Mouse (Mus musculus) intestine, embryonic 15.5 days (tissue): ENCODE measurements around the gene E2f4. TPM values are rescaled to one million over a fixed set of nuclear protein-coding genes. Genes with fewer than 3 reads are reported as not detected.

Experiments used
- ATAC-seq: fragments of 200-750 bp; cut with Nextera tagmentation; 2 replicates; pipeline ENCODE4 v1.8.0; 2017; ENCODE audit warnings: moderate TSS enrichment, moderate library complexity
- H3K27ac ChIP-seq: fragments of 300-500 bp; sonication (generic); 2 replicates; pipeline ENCODE4 v1.5.1; 2015; ENCODE audit warnings: mild to moderate bottlenecking, inconsistent platforms
- H3K27me3 ChIP-seq: fragments of 300-500 bp; sonication (generic); replicated peaks from 2 replicates; pipeline ENCODE4 v1.6.1; 2015; ENCODE audit warnings: inconsistent platforms
- H3K36me3 ChIP-seq: fragments of 300-500 bp; sonication (generic); 2 replicates; pipeline ENCODE4 v1.6.1; 2015; ENCODE audit warnings: inconsistent platforms
- H3K4me1 ChIP-seq: fragments of 300-500 bp; sonication (generic); replicated peaks from 2 replicates; pipeline ENCODE4 v1.6.1; 2015; ENCODE audit warnings: inconsistent platforms
- H3K4me2 ChIP-seq: fragments of 300-500 bp; sonication (generic); replicated peaks from 2 replicates; pipeline ENCODE4 v1.6.1; 2015; ENCODE audit warnings: mild to moderate bottlenecking, inconsistent platforms
- H3K4me3 ChIP-seq: fragments of 300-500 bp; sonication (generic); replicated peaks from 2 replicates; pipeline ENCODE4 v1.5.1; 2015; ENCODE audit warnings: inconsistent platforms
- H3K9ac ChIP-seq: fragments of 300-500 bp; sonication (generic); 2 replicates; pipeline ENCODE4 v1.6.1; 2015; ENCODE audit warnings: inconsistent platforms
- H3K9me3 ChIP-seq: fragments of 300-500 bp; sonication (generic); 2 replicates; pipeline ENCODE4 v1.6.1; 2016; ENCODE audit warnings: inconsistent platforms
- WGBS: fragments of 180-500 bp; shearing (Covaris S2); methylation state at CpG from one replicate; pipeline ENCODE4 v1.1.7; 2015; 5-methylcytosine and 5-hydroxymethylcytosine counted together
- microRNA counts: library from miRNA; unstranded; fragments of <30 nt; microRNA quantifications from one replicate; lab custom pipeline; 2016
- polyA plus RNA-seq: library from polyadenylated mRNA; unstranded; fragments of >200 nt; fragmentation: Nextera tagmentation; extraction: Ambion mirVana; gene quantifications from 2 replicates; pipeline ENCODE4 v1.2.1, GENCODE M21; 2015

Gene E2f4
- polyA plus RNA-seq, 1 experiment from 2014 or later = 84.9 TPM

- peak overlapping the region; percentile 74 for H3K4me3 ChIP-seq
- H3K9ac ChIP-seq = peak overlapping the region; percentile 59
- peak overlapping the region; percentile 98 for H3K4me2 ChIP-seq
- H3K36me3 ChIP-seq = no peaks in the 10 kb centered on the region
- peaks cover 10% of the 10 kb centered on the region; the same call in 1 of the 2 replicates for H3K27me3 ChIP-seq
- no peak for ATAC-seq
- H3K9me3 ChIP-seq = no peaks in the 10 kb centered on the region
- H3K27ac ChIP-seq = no peak overlapping the region
- WGBS = under 1% methylated on average over 47 of the region's 48 CpGs
- peaks cover 39% of the 10 kb centered on the region for H3K4me1 ChIP-seq
Measured at GRCm38 (mm10) chr8:105349096-105349771, 51.8 kb downstream of the E2f4 start.

- H3K4me3 ChIP-seq = no peak overlapping the region
- WGBS = 47% methylated on average over 7 of the region's 7 CpGs
- H3K27me3 ChIP-seq = peaks cover 10% of the 10 kb centered on the region; the same call in 1 of the 2 replicates
- H3K36me3 ChIP-seq = no peaks in the 10 kb centered on the region
- peaks cover 33% of the 10 kb centered on the region for H3K4me1 ChIP-seq
- no peak overlapping the region for H3K27ac ChIP-seq
- no peak for ATAC-seq
- peak overlapping the region; percentile 98 for H3K4me2 ChIP-seq
- no peak overlapping the region for H3K9ac ChIP-seq
- no peaks in the 10 kb centered on the region for H3K9me3 ChIP-seq
Measured at GRCm38 (mm10) chr8:105350186-105350585, 52.7 kb downstream of the E2f4 start.

GRCm38 (mm10) chr8:105353583-105354135, 56.2 kb downstream of the E2f4 start:
- no peak for ATAC-seq
- no peaks in the 10 kb centered on the region for H3K36me3 ChIP-seq
- H3K4me3 ChIP-seq = no peak overlapping the region
- 85% methylated on average over 8 of the region's 8 CpGs for WGBS
- H3K27me3 ChIP-seq = peaks cover 8% of the 10 kb centered on the region; the same call in 1 of the 2 replicates
- no peak overlapping the region for H3K9ac ChIP-seq
- H3K4me2 ChIP-seq = no peak overlapping the region
- H3K27ac ChIP-seq = no peak overlapping the region
- peaks cover 17% of the 10 kb centered on the region for H3K4me1 ChIP-seq
- H3K9me3 ChIP-seq = no peaks in the 10 kb centered on the region

- H3K27me3 ChIP-seq = peaks cover 5% of the 10 kb centered on the region; the same call in 1 of the 2 replicates
- peaks cover 12% of the 10 kb centered on the region for H3K4me1 ChIP-seq
- no peak overlapping the region for H3K4me3 ChIP-seq
- H3K36me3 ChIP-seq = no peaks in the 10 kb centered on the region
- H3K27ac ChIP-seq = no peak overlapping the region
- 81% methylated on average over 4 of the region's 4 CpGs for WGBS
- H3K9ac ChIP-seq = no peak overlapping the region
- H3K9me3 ChIP-seq = no peaks in the 10 kb centered on the region
- peak; percentile 57 for ATAC-seq
- H3K4me2 ChIP-seq = no peak overlapping the region
Measured at GRCm38 (mm10) chr8:105354549-105354948, 57.1 kb downstream of the E2f4 start.

MicroRNAs within 50 kb of the gene (microRNA counts, 519-probe panel; counts per million panel counts)
- microRNA mmu-miR-328 (lab: Ali Mortazavi, UCI) = 1,832 counts per million, percentile 38 among the panel's probes with 10 or more counts

Other genes with a start within 250 kb of the E2f4 start
- gene Ces3a, start 249.1 kb upstream of the E2f4 start, polyA plus RNA-seq = not detected in 2 replicates
- gene Ces3b, start 213.9 kb upstream of the E2f4 start, polyA plus RNA-seq = not detected in 2 replicates
- gene Ces4a, start 165.9 kb upstream of the E2f4 start, polyA plus RNA-seq = not detected in 2 replicates
- gene Cbfb, start 127.0 kb upstream of the E2f4 start, polyA plus RNA-seq = 38.8 and 47.1 TPM in 2 replicates
- gene D230025D16Rik, start 72.5 kb upstream of the E2f4 start, polyA plus RNA-seq = 20.6 and 21.8 TPM in 2 replicates
- 18.8 and 19.5 TPM in 2 replicates for gene B3gnt9, start 42.5 kb upstream of the E2f4 start, polyA plus RNA-seq
- gene Tradd, start 33.1 kb upstream of the E2f4 start, polyA plus RNA-seq = 36.7 and 39.2 TPM in 2 replicates
- gene Fbxl8, start 33.0 kb upstream of the E2f4 start, polyA plus RNA-seq = 4.4 and 5.0 TPM in 2 replicates
- gene Hsf4, start 27.9 kb upstream of the E2f4 start, polyA plus RNA-seq = 0.10 and 0.11 TPM in 2 replicates
- 1.0 and 1.2 TPM in 2 replicates for gene Nol3, start 21.5 kb upstream of the E2f4 start, polyA plus RNA-seq
- gene 4931428F04Rik, start 7.8 kb upstream of the E2f4 start, polyA plus RNA-seq = 8.3 and 8.6 TPM in 2 replicates
- gene Exoc3l, start 1.6 kb upstream of the E2f4 start, polyA plus RNA-seq = 8.0 and 8.7 TPM in 2 replicates
- gene Elmo3, start 7.9 kb downstream of the E2f4 start, polyA plus RNA-seq = 18.3 and 21.2 TPM in 2 replicates
- gene Lrrc29, start 28.6 kb downstream of the E2f4 start, polyA plus RNA-seq = 1.3 and 2.3 TPM in 2 replicates
- 128 and 151 TPM in 2 replicates for gene Tmem208, start 28.7 kb downstream of the E2f4 start, polyA plus RNA-seq
- gene Fhod1, start 50.3 kb downstream of the E2f4 start, polyA plus RNA-seq = 1.3 and 1.9 TPM in 2 replicates
- 1.4 and 1.7 TPM in 2 replicates for gene Slc9a5, start 51.2 kb downstream of the E2f4 start, polyA plus RNA-seq
- gene Plekhg4, start 75.6 kb downstream of the E2f4 start, polyA plus RNA-seq = 0.10 and 0.27 TPM in 2 replicates
- gene Kctd19, start 115.8 kb downstream of the E2f4 start, polyA plus RNA-seq = 0.05 TPM in 1 of 2 replicates, not detected in the other
- gene Lrrc36, start 115.9 kb downstream of the E2f4 start, polyA plus RNA-seq = 0.24 and 0.26 TPM in 2 replicates
- 38.1 and 39.3 TPM in 2 replicates for gene Tppp3, start 173.9 kb downstream of the E2f4 start, polyA plus RNA-seq
- 20.1 and 22.6 TPM in 2 replicates for gene Zdhhc1, start 199.2 kb downstream of the E2f4 start, polyA plus RNA-seq
- 2.7 and 3.0 TPM in 2 replicates for gene Hsd11b2, start 221.1 kb downstream of the E2f4 start, polyA plus RNA-seq